Mouse (Mus musculus): ENCODE measurements around the gene Atp1b1.

- no peak for TF ChIP-seq POLR2A (IDR thresholded peaks at IDR 0.05; ENCODE audit: insufficient read depth, low read length)
- TF ChIP-seq CTCF (IDR thresholded peaks at IDR 0.05; ENCODE audit: low read depth, low read length), result no peak
These were observed 41.3 kb downstream of the Atp1b1 start for GRCm38 (mm10) chr1:164416692-164417394.

Measured in ES-Bruce4 (cell line).